Comparison of ENCODE assay signal across 16 mouse cellular contexts in the genomic region with DNA sequence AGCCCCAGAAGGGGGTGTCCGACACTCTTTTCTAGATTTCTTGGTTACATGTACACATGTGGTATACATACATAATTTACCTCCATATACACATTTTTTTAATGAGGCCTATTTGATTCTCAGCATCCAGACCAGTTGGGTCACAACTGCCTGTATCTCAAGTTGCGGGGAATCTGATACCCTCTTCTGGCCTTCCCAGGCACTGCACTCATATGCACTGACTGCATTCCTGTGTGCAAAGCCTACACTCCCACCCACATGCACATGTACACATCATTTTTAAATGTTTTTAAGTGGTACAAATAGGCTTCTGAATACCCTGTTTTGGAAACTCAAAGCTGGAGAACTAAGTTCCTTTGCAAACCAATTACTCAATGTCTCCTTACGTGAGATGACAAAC. TPM values are rescaled to one million over a fixed set of nuclear protein-coding genes. Genes with fewer than 3 reads are reported as not detected.
DNase-seq lines count a peak whose midpoint lies in the region; ATAC-seq and TF ChIP-seq lines count a peak whose summit lies in the region.
"Had no signal": no experiment of that assay in that cellular context is flagged by ENCODE, and none has a peak within 500 bp of the region (broad histone marks: within the 10 kb centered on the region; RNA-seq: fewer than 3 reads in every experiment).

No protein-coding gene starts in this region.

- no peaks in the 10 kb centered on the region for H3K27me3 ChIP-seq in kidney, postnatal 0 days (ENCODE audit: insufficient read depth, low read length)
- H3K27me3 ChIP-seq: forebrain, embryonic 13.5 days had no signal

- H3K9ac ChIP-seq in kidney, postnatal 0 days (ENCODE audit: low read depth, low read length), result no peak overlapping the region
- H3K9ac ChIP-seq: forebrain, embryonic 13.5 days; hindbrain, embryonic 13.5 days; liver, embryonic 14.5 days had no signal

- no peaks in the 10 kb centered on the region for H3K9me3 ChIP-seq in kidney, postnatal 0 days (replicated peaks; ENCODE audit: low read length)
- H3K9me3 ChIP-seq: forebrain, embryonic 13.5 days; hindbrain, embryonic 13.5 days had no signal

- DNase-seq in kidney, postnatal 0 days (ENCODE audit: low spot score), result no peak
- no peak for DNase-seq in kidney, postnatal 36 days
- DNase-seq in thymus, postnatal 4 days, result peak; percentile 14
- no peak for DNase-seq in thymus, postnatal 10 days (ENCODE audit: low spot score in 2 of 2)
- no peak for DNase-seq in adrenal gland, adult 8-10 months
- no peak for DNase-seq in gastrocnemius, adult 2 months
- DNase-seq: adrenal gland, postnatal 36 days; cerebellum, adult 9-11 months; heart, adult 18-20 months; kidney, adult 2 months; thymus, postnatal 14 days had no signal

- intact Hi-C loops in gastrocnemius, adult 2 months (cut with DNase I), result no loop called here

- H3K4me3 ChIP-seq in kidney, postnatal 0 days (replicated peaks; ENCODE audit: low read depth, low read length), result no peak overlapping the region
- H3K4me3 ChIP-seq in gastrocnemius, adult 2 months, result no peak overlapping the region
- H3K4me3 ChIP-seq: forebrain, embryonic 13.5 days; hindbrain, embryonic 13.5 days had no signal

- 78% methylated on average over 3 of the region's 3 CpGs for WGBS in kidney, postnatal 0 days

- TF ChIP-seq CTCF in kidney, postnatal 0 days (IDR thresholded peaks at IDR 0.05; ENCODE audit: low read depth), result peak; percentile 38; the same call in 1 of the 2 replicates
- TF ChIP-seq CTCF in gastrocnemius, adult 2 months (IDR thresholded peaks at IDR 0.05), result no peak

- H3K36me3 ChIP-seq in kidney, postnatal 0 days (ENCODE audit: insufficient read depth, low read length), result no peaks in the 10 kb centered on the region
- H3K36me3 ChIP-seq: hindbrain, embryonic 13.5 days had no signal

- no peak overlapping the region for H3K4me2 ChIP-seq in kidney, postnatal 0 days (ENCODE audit: low read length)
- H3K4me2 ChIP-seq: forebrain, embryonic 13.5 days; hindbrain, embryonic 13.5 days had no signal

- ATAC-seq in kidney, postnatal 0 days (replicated peaks; ENCODE audit: low FRiP score, low read depth), result no peak
- peak; percentile 23 for ATAC-seq in activated CD4-positive, CD25-positive, alpha-beta regulatory T cell, adult 4 months
- ATAC-seq: forebrain, embryonic 13.5 days; midbrain, embryonic 16.5 days had no signal

- no peaks in the 10 kb centered on the region for H3K4me1 ChIP-seq in kidney, postnatal 0 days (replicated peaks; ENCODE audit: insufficient read depth, low read length)
- H3K4me1 ChIP-seq: forebrain, embryonic 13.5 days; hindbrain, embryonic 13.5 days had no signal

- no peak overlapping the region for H3K27ac ChIP-seq in kidney, postnatal 0 days
- H3K27ac ChIP-seq in gastrocnemius, adult 2 months, result no peak overlapping the region
- H3K27ac ChIP-seq: forebrain, embryonic 13.5 days; hindbrain, embryonic 13.5 days; liver, embryonic 14.5 days had no signal

RNA-seq across cellular contexts. Expression of a gene that starts 54.8 kb away (rescaled TPM):
- 16.9 and 18.2 TPM in 2 replicates for polyA plus RNA-seq in kidney, postnatal 0 days (2015; fragmentation: Nextera tagmentation; extraction: Ambion mirVana)
- polyA plus RNA-seq in activated CD4-positive, CD25-positive, alpha-beta regulatory T cell, adult 4 months (2017; shearing (Covaris generic)), result 10 to 100 TPM; 23.7 to 23.9 TPM
- 1 to 10 TPM; 3.6 to 7.1 (median 4.7) TPM for total RNA-seq in adrenal gland, adult 8-10 months (2022)
- total RNA-seq in gastrocnemius, adult 2 months (2021), result 1 to 10 TPM; 2.9 to 3.3 TPM
